Mouse (Mus musculus): ENCODE measurements around the gene Fam69b.

Gene Fam69b

GRCm38 (mm10) chr2:26627921-26628739 lies at the start of gene Fam69b:
Gene Fam69b, plus strand, starts transcription at chr2:26628457.
- DNase-seq (ENCODE audit: low spot score) = no peak

GRCm38 (mm10) chr2:26579714-26580113 lies 48.5 kb upstream of the Fam69b start, which contains the start of gene Egfl7:
Gene Egfl7, plus strand, starts transcription at chr2:26580014.
- no peak for DNase-seq (ENCODE audit: low spot score)

GRCm38 (mm10) chr2:26580751-26581150 lies 47.5 kb upstream of the Fam69b start:
- DNase-seq (ENCODE audit: low spot score) = no peak

GRCm38 (mm10) chr2:26582203-26582602 lies 46.1 kb upstream of the Fam69b start:
- DNase-seq (ENCODE audit: low spot score) = no peak

- DNase-seq (ENCODE audit: low spot score) = no peak
These were observed 45.5 kb upstream of the Fam69b start for GRCm38 (mm10) chr2:26582741-26583140.

GRCm38 (mm10) chr2:26583640-26584039 lies 44.6 kb upstream of the Fam69b start:
- no peak for DNase-seq (ENCODE audit: low spot score)

GRCm38 (mm10) chr2:26585713-26586112 lies 42.5 kb upstream of the Fam69b start:
- DNase-seq (ENCODE audit: low spot score) = no peak

- DNase-seq (ENCODE audit: low spot score) = peak; percentile 54
These were observed 41.8 kb upstream of the Fam69b start, which contains the start of gene Gm20532 for GRCm38 (mm10) chr2:26586294-26587043. Gene Gm20532, plus strand, starts transcription at chr2:26586639.

GRCm38 (mm10) chr2:26587044-26587405 lies 41.2 kb upstream of the Fam69b start:
- no peak for DNase-seq (ENCODE audit: low spot score)

GRCm38 (mm10) chr2:26588573-26588972 lies 39.7 kb upstream of the Fam69b start:
- no peak for DNase-seq (ENCODE audit: low spot score)

- no peak for DNase-seq (ENCODE audit: low spot score)
These were observed 39.0 kb upstream of the Fam69b start for GRCm38 (mm10) chr2:26589284-26589683.

GRCm38 (mm10) chr2:26590282-26590681 lies 38.0 kb upstream of the Fam69b start:
- DNase-seq (ENCODE audit: low spot score) = no peak

- DNase-seq (ENCODE audit: low spot score) = no peak
These were observed 37.3 kb upstream of the Fam69b start for GRCm38 (mm10) chr2:26590962-26591361.

GRCm38 (mm10) chr2:26591416-26591815 lies 36.8 kb upstream of the Fam69b start:
- no peak for DNase-seq (ENCODE audit: low spot score)

- DNase-seq (ENCODE audit: low spot score) = no peak
These were observed 34.8 kb upstream of the Fam69b start for GRCm38 (mm10) chr2:26593211-26594021.

GRCm38 (mm10) chr2:26594022-26594346 lies 34.3 kb upstream of the Fam69b start:
- DNase-seq (ENCODE audit: low spot score) = no peak

GRCm38 (mm10) chr2:26594461-26594933 lies 33.8 kb upstream of the Fam69b start:
- no peak for DNase-seq (ENCODE audit: low spot score)

GRCm38 (mm10) chr2:26594934-26595724 lies 33.1 kb upstream of the Fam69b start:
- DNase-seq (ENCODE audit: low spot score) = no peak

- no peak for DNase-seq (ENCODE audit: low spot score)
These were observed 32.4 kb upstream of the Fam69b start for GRCm38 (mm10) chr2:26595725-26596435.

- DNase-seq (ENCODE audit: low spot score) = no peak
These were observed 31.4 kb upstream of the Fam69b start for GRCm38 (mm10) chr2:26596898-26597297.

GRCm38 (mm10) chr2:26597810-26598209 lies 30.4 kb upstream of the Fam69b start:
- DNase-seq (ENCODE audit: low spot score) = no peak
